Mouse (Mus musculus): Measurements from ENCODE around the gene Socs2.

DNA sequence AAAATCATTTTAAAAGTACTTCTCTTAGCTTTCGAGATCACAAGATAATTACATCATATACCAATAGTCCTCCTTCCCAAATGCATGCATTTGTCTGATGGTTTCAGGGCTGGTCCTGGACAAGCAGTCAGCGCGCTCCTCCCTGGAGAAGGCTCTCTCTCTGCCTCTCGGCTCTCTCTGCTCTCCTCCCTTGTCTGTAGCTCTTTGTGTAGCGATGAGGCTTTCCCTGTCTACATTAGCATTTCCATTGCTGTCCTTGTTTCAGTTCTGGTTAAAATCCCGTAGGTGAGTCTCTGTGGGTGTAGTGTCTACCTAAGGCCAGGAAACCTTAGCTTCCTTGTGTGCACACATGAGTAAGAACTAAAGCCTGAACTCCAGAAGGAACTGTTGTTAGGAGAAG lies 62.9 kb downstream of the Socs2 start:
- TF ChIP-seq CTCF (IDR thresholded peaks at IDR 0.05; ENCODE audit: low read depth) = no peak
- no peak for TF ChIP-seq EP300 (IDR thresholded peaks at IDR 0.05; ENCODE audit: low read depth)

All from liver, embryonic 14.5 days (tissue).